Mouse (Mus musculus) stomach, embryonic 16.5 days (tissue): ENCODE measurements at regions not wholly inside any gene's neighbourhood (a gene's known extent, or its start where the extent isn't known, plus 50 kb on each side); places are given as distances from the start of the nearest gene placed in this dataset.
A peak's percentile ranks its signal among the peaks of the same experiment; 100 is the strongest.

ENCODE experiments used
- ATAC-seq: fragments of 200-750 bp; cut with Nextera tagmentation; 2 replicates; pipeline ENCODE4 v1.8.0; 2017; ENCODE audit warnings: moderate number of reproducible peaks, moderate TSS enrichment; ENCODE audit not compliant: insufficient read depth, low FRiP score
- H3K27ac ChIP-seq: fragments of 300-500 bp; sonication (generic); 2 replicates; pipeline ENCODE4 v1.5.1; 2014; ENCODE audit warnings: low read length
- H3K27me3 ChIP-seq: fragments of 300-500 bp; sonication (generic); 2 replicates; pipeline ENCODE4 v1.6.1; 2014; ENCODE audit warnings: low read length, control low read depth, mixed read lengths; ENCODE audit not compliant: control insufficient read depth, insufficient read depth
- H3K36me3 ChIP-seq: fragments of 300-500 bp; sonication (generic); 2 replicates; pipeline ENCODE4 v1.6.1; 2014; ENCODE audit warnings: low read length; ENCODE audit not compliant: control insufficient read depth, insufficient read depth
- H3K4me1 ChIP-seq: fragments of 300-500 bp; sonication (generic); 2 replicates; pipeline ENCODE4 v1.6.1; 2014; ENCODE audit warnings: low read length, control low read depth, mixed read lengths; ENCODE audit not compliant: control insufficient read depth, insufficient read depth
- H3K4me2 ChIP-seq: fragments of 300-500 bp; sonication (generic); 2 replicates; pipeline ENCODE4 v1.6.1; 2014; ENCODE audit warnings: low read depth, low read length, mixed read lengths
- H3K4me3 ChIP-seq: fragments of 300-500 bp; sonication (generic); replicated peaks from 2 replicates; pipeline ENCODE4 v1.5.1; 2014; ENCODE audit warnings: mild to moderate bottlenecking, low read length
- H3K9ac ChIP-seq: fragments of 300-500 bp; sonication (generic); 2 replicates; pipeline ENCODE4 v1.6.1; 2014; ENCODE audit warnings: low read length
- H3K9me3 ChIP-seq: fragments of 300-500 bp; sonication (generic); replicated peaks from 2 replicates; pipeline ENCODE4 v1.6.1; 2016; ENCODE audit warnings: low read length, control low read depth; ENCODE audit not compliant: control insufficient read depth
- WGBS: fragments of 180-500 bp; shearing (Covaris S2); extraction: QIAGEN DNeasy Blood & Tissue Kit; methylation state at CpG from one replicate; pipeline ENCODE4 v1.1.7; 2014; 5-methylcytosine and 5-hydroxymethylcytosine counted together

GRCm38 (mm10) chr3:52409465-52409864 lies 141.3 kb downstream of the Foxo1 start:
- Histone ChIP-seq H3K27me3 (no peaks in the 10 kb centered on the region), H3K9me3 (no peaks in the 10 kb centered on the region), H3K36me3 (no peaks in the 10 kb centered on the region), H3K27ac (no peak overlapping the region), H3K9ac (no peak overlapping the region), H3K4me2 (no peak overlapping the region), H3K4me3 (no peak overlapping the region), H3K4me1 (peaks cover 13% of the 10 kb centered on the region)
- WGBS, result 61% methylated on average over 7 of the region's 7 CpGs
- no peak for ATAC-seq

DNA sequence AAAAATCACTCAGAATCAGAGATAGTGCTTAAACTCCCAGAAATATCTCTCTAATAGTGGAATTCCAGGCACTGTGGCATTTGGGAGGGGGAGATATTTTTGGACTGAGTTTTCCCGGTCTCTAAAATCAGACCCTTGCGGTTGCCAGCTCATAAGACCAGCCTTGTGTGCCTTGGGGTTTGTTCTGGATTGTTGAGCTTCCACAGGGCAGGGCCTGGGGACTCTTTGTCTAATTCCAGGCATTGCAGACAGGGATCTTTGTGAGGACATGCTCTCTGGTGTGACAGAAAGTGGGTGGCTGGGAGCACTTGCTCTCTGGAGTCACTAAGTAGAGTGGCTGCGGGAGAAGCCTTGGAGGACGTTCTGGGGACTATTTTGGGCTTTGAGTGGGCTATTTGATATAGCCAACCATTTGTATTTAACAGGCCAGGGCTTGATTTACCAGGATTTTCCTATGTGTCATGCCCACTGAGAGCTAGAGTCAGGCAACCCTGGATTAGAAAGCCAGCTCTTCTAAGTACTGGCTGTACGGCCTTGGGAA lies 138.7 kb downstream of the Foxo1 start:
- no peak overlapping the region for H3K4me3 ChIP-seq
- WGBS, result 62% methylated on average over 5 of the region's 5 CpGs
- H3K4me2 ChIP-seq, result no peak overlapping the region
- H3K27me3 ChIP-seq, result no peaks in the 10 kb centered on the region
- H3K36me3 ChIP-seq, result no peaks in the 10 kb centered on the region
- no peak overlapping the region for H3K27ac ChIP-seq
- no peak overlapping the region for H3K9ac ChIP-seq
- ATAC-seq, result no peak
- H3K4me1 ChIP-seq, result 0 out of 2 replicates have a peak, but pooled peaks cover 3% of the 10 kb centered on the region
- no peaks in the 10 kb centered on the region for H3K9me3 ChIP-seq

GRCm38 (mm10) chr3:52404636-52405035 lies 136.5 kb downstream of the Foxo1 start:
- H3K27ac ChIP-seq, result no peak overlapping the region
- WGBS, result 24% methylated on average over 4 of the region's 4 CpGs
- peak; percentile 41; the same call in 1 of the 2 replicates for ATAC-seq

DNA sequence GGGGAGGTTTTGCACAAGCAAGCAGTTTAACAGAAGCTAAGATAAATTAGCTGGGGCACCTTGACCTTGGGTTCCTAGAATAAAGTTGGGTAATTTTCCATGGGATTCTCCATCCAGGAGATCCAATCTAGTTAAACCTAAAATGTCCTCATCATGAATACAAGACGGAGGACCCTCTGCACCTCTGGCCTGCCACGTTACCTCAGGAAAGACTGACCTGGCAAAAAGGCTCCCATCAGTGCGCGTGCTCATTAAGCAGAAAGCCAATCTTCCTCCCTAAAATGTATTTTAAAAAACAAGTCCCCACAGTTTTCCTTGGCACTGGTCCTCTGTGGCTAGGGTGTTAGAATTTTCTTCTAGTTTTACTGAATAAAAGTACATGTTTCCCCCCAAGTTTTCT lies 134.9 kb downstream of the Foxo1 start:
- Histone ChIP-seq H3K4me2 (no peak overlapping the region), H3K36me3 (no peaks in the 10 kb centered on the region), H3K9me3 (no peaks in the 10 kb centered on the region), H3K4me3 (no peak overlapping the region), H3K27ac (no peak overlapping the region), H3K4me1 (peaks cover 15% of the 10 kb centered on the region), H3K27me3 (no peaks in the 10 kb centered on the region; the same call in 1 of the 2 replicates), H3K9ac (no peak overlapping the region)
- ATAC-seq, result no peak
- WGBS, result 94% methylated on average over 4 of the region's 4 CpGs

More at GRCm38 (mm10) chr3:52404636-52405035, 136.5 kb downstream of the Foxo1 start:
- no peaks in the 10 kb centered on the region for H3K27me3 ChIP-seq
- H3K4me1 ChIP-seq, result peaks cover 15% of the 10 kb centered on the region
- no peak overlapping the region for H3K4me2 ChIP-seq
- H3K4me3 ChIP-seq, result no peak overlapping the region
- H3K36me3 ChIP-seq, result no peaks in the 10 kb centered on the region
- H3K9me3 ChIP-seq, result no peaks in the 10 kb centered on the region
- H3K9ac ChIP-seq, result 0 out of 2 replicates have a peak overlapping the region, but pooled peaks have one; percentile 7
